In the genomic region with DNA sequence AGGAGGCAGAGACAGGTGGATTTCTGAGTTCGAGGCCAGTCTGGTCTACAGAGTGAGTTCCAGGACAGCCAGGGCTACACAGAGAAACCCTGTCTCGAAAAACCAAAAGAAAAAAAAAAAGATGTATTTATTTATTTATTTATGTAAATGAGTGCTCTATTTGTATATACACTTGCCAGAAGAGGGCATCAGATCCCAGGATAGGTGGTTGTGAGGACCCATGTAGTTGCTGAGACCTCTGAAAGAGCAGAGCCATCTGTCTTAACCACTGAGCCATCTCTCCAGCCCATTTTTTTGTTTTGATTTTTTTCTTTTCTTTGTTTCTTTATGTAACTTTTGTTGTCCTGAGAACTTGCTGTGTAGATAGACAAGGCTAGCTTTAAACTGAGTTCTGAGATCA, we compare ENCODE assay signal across 8 mouse cellular contexts. TPM values are rescaled to one million over a fixed set of nuclear protein-coding genes. Genes with fewer than 3 reads are reported as not detected.
DNase-seq lines count a peak whose midpoint lies in the region; ATAC-seq and TF ChIP-seq lines count a peak whose summit lies in the region.
"Not testable (repeated sequence)": the region's sequence is repeated elsewhere in the genome, so short reads cannot be mapped to it uniquely, and the experiment has no call there.

No protein-coding gene starts in this region.

- DNase-seq in 416B (ENCODE audit: low read depth) (peak; percentile 64), R1 (ENCODE audit: low read depth, low spot score) (peak; percentile 22)
- DNase-seq in heart, adult 2 months; layer of hippocampus, adult 2 months (ENCODE audit: low spot score in 2 of 2): not testable (repeated sequence)
- DNase-seq in lung, postnatal 36 days: peak; percentile 37
- DNase-seq in thymus, postnatal 14 days: peak; percentile 47

- intact Hi-C loops in heart, adult 2 months (cut with DNase I): loop anchor here (5.0 kb wide), 1 partner anchor 34 kb away; no protein-coding TSS in a partner anchor

- WGBS in heart, adult 2 months: 61% methylated on average over 2 of the region's 2 CpGs

- not testable (repeated sequence) for H3K4me3 ChIP-seq in heart, adult 2 months; layer of hippocampus, adult 2 months

- ATAC-seq in common myeloid progenitor, adult 5-6 weeks (replicated peaks; ENCODE audit: low read depth, poor library complexity, severe bottlenecking): peak; percentile 65; the same call in 1 of the 2 replicates
- ATAC-seq in neutrophil, adult 5-6 weeks (ENCODE audit: extremely low read depth, insufficient number of reproducible peaks, low FRiP score, poor library complexity, severe bottlenecking): 0 out of 2 replicates have a peak, but pooled peaks have one; percentile 48

- not testable (repeated sequence) for H3K27ac ChIP-seq in heart, adult 2 months; layer of hippocampus, adult 2 months

- not testable (repeated sequence) for H3K9ac ChIP-seq in heart, adult 2 months (ENCODE audit: low read depth, low read length)

- peaks cover 10% of the 10 kb centered on the region for H3K79me2 ChIP-seq in heart, adult 2 months (replicated peaks; ENCODE audit: control insufficient read depth, insufficient read depth, low read length)

- not testable (repeated sequence) for TF ChIP-seq POLR2A in heart, adult 2 months (IDR thresholded peaks at IDR 0.05; ENCODE audit: insufficient read depth, low read depth, low read length)

- TF ChIP-seq EP300 in heart, adult 2 months (IDR thresholded peaks at IDR 0.05; ENCODE audit: insufficient read depth, low read depth, low read length): not testable (repeated sequence)

- H3K36me3 ChIP-seq in heart, adult 2 months (ENCODE audit: control insufficient read depth, insufficient read depth, low read length): peaks cover 45% of the 10 kb centered on the region

- not testable (repeated sequence) for H3K4me1 ChIP-seq in heart, adult 2 months (ENCODE audit: control insufficient read depth, insufficient read depth, low read length)

- not testable (repeated sequence) for H3K27me3 ChIP-seq in heart, adult 2 months (ENCODE audit: control insufficient read depth, insufficient read depth, low read length)

- peak; percentile 53 for TF ChIP-seq CTCF in heart, adult 2 months (IDR thresholded peaks at IDR 0.05)
- TF ChIP-seq CTCF in layer of hippocampus, adult 2 months (conservative IDR thresholded peaks at IDR 0.05): peak; percentile 47

RNA-seq across cellular contexts. Expression of a gene that starts 19.3 kb away (rescaled TPM):
- 87.6 and 110 TPM in 2 replicates for total RNA-seq in common myeloid progenitor, adult 5-6 weeks (2017)
- total RNA-seq in heart, adult 2 months (2021): 10 to 100 TPM; 38.1 to 48.5 TPM
- polyA plus RNA-seq in heart, adult 2 months (2012; rRNA removed): 14.4 and 18.1 TPM in 2 replicates
- 10 to 100 TPM; 90.6 to 93.1 TPM for total RNA-seq in layer of hippocampus, adult 2 months (2021)
- 201 and 212 TPM in 2 replicates for total RNA-seq in neutrophil, adult 5-6 weeks (2017)
